Mouse (Mus musculus) spleen, postnatal 14 days (tissue): ENCODE results near the gene Optn.

Experiments
- DNase-seq, 2 experiments: peaks; one replicate each; pipeline ENCODE4 v3.0.0; 2021 to 2022; ENCODE audit warnings: low spot score in 2 of 2

The Optn gene

GRCm38 (mm10) chr2:4986798-4987197 lies 77.1 kb downstream of the Optn start:
- no peak for DNase-seq

GRCm38 (mm10) chr2:4985000-4985399 lies 78.9 kb downstream of the Optn start:
- DNase-seq: no peak

GRCm38 (mm10) chr2:4983987-4984386 lies 79.9 kb downstream of the Optn start:
- DNase-seq: no peak

- no peak for DNase-seq
Measured at GRCm38 (mm10) chr2:4978091-4978490, 85.8 kb downstream of the Optn start.

- no peak for DNase-seq
Measured at GRCm38 (mm10) chr2:4975807-4976206, 88.0 kb downstream of the Optn start, which contains the start of gene Ucma. Gene Ucma, plus strand, starts transcription at chr2:4976122.
